ENCODE assay signal across 12 mouse cellular contexts in the genomic region with DNA sequence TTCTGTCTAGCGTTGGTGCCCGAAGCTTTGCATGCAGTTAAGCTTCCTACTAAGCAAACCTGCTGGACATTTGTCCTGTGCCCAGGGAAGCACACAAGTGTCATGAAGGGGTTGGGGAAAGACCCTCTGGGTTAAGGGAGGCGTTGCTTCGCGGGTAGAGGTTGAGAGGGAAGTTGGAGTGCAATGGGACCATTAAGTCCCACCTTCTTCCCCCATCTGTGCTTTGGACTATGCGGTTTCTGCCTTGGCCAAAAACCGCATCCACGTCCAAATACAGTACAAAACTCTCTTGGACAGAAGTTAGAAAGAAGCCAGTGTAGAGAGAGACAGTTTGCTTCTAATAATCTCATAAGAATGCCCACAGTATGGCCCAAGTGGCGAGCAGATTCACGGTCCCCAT.
DNase-seq lines count a peak whose midpoint lies in the region; ATAC-seq lines count a peak whose summit lies in the region.
"Had no signal": no experiment of that assay in that cellular context is flagged by ENCODE, and none has a peak within 500 bp of the region (broad histone marks: within the 10 kb centered on the region; RNA-seq: fewer than 3 reads in every experiment).

No protein-coding gene starts in this region.

- no peak overlapping the region for H3K9ac ChIP-seq in kidney, embryonic 15.5 days
- H3K9ac ChIP-seq in forebrain, embryonic 13.5 days = peak overlapping the region; percentile 69; the same call in 1 of the 2 replicates
- H3K9ac ChIP-seq in limb, embryonic 12.5 days (replicated peaks) = no peak overlapping the region
- H3K9ac ChIP-seq in neural tube, embryonic 12.5 days = no peak overlapping the region
- H3K9ac ChIP-seq: liver, embryonic 14.5 days had no signal

- WGBS in kidney, embryonic 15.5 days = 5% methylated on average over 10 of the region's 10 CpGs
- 4% methylated on average over 10 of the region's 10 CpGs for WGBS in forebrain, embryonic 13.5 days
- WGBS in limb, embryonic 12.5 days = 2% methylated on average over 10 of the region's 10 CpGs
- 2% methylated on average over 10 of the region's 10 CpGs for WGBS in neural tube, embryonic 12.5 days

- ATAC-seq in kidney, embryonic 15.5 days (replicated peaks; ENCODE audit: low FRiP score) = no peak
- ATAC-seq in forebrain, embryonic 13.5 days = no peak
- no peak for ATAC-seq in limb, embryonic 12.5 days (ENCODE audit: insufficient number of reproducible peaks, insufficient read depth, low FRiP score, low TSS enrichment, low read depth)
- no peak for ATAC-seq in neural tube, embryonic 12.5 days (ENCODE audit: low FRiP score, low read depth)

- H3K27ac ChIP-seq in kidney, embryonic 15.5 days = no peak overlapping the region
- no peak overlapping the region for H3K27ac ChIP-seq in forebrain, embryonic 13.5 days
- no peak overlapping the region for H3K27ac ChIP-seq in limb, embryonic 12.5 days
- no peak overlapping the region for H3K27ac ChIP-seq in neural tube, embryonic 12.5 days
- H3K27ac ChIP-seq: liver, embryonic 14.5 days had no signal

- H3K27me3 ChIP-seq in kidney, embryonic 15.5 days = peaks cover 95% of the 10 kb centered on the region
- H3K27me3 ChIP-seq in forebrain, embryonic 13.5 days = peaks cover 94% of the 10 kb centered on the region
- peaks cover 95% of the 10 kb centered on the region for H3K27me3 ChIP-seq in limb, embryonic 12.5 days
- peaks cover 77% of the 10 kb centered on the region for H3K27me3 ChIP-seq in neural tube, embryonic 12.5 days (replicated peaks)

- 0 out of 2 replicates have a peak overlapping the region, but pooled peaks have one; percentile 58 for H3K4me3 ChIP-seq in kidney, embryonic 15.5 days (replicated peaks)
- H3K4me3 ChIP-seq in forebrain, embryonic 13.5 days = 0 out of 2 replicates have a peak overlapping the region, but pooled peaks have one; percentile 58
- 0 out of 2 replicates have a peak overlapping the region, but pooled peaks have one; percentile 55 for H3K4me3 ChIP-seq in limb, embryonic 12.5 days (replicated peaks)
- H3K4me3 ChIP-seq in neural tube, embryonic 12.5 days = no peak overlapping the region

- H3K4me2 ChIP-seq in kidney, embryonic 15.5 days = peak overlapping the region; percentile 96
- H3K4me2 ChIP-seq in forebrain, embryonic 13.5 days = peak overlapping the region; percentile 88
- H3K4me2 ChIP-seq in limb, embryonic 12.5 days = no peak overlapping the region
- H3K4me2 ChIP-seq in neural tube, embryonic 12.5 days (replicated peaks) = peak overlapping the region; percentile 85

- peaks cover 38% of the 10 kb centered on the region for H3K4me1 ChIP-seq in kidney, embryonic 15.5 days
- H3K4me1 ChIP-seq in forebrain, embryonic 13.5 days = peaks cover 36% of the 10 kb centered on the region
- peaks cover 34% of the 10 kb centered on the region for H3K4me1 ChIP-seq in limb, embryonic 12.5 days (replicated peaks)
- H3K4me1 ChIP-seq in neural tube, embryonic 12.5 days = peaks cover 25% of the 10 kb centered on the region

- no peak for DNase-seq in kidney, postnatal 4 days
- DNase-seq in urinary bladder, postnatal 14 days (ENCODE audit: low spot score) = no peak
- no peak for DNase-seq in layer of hippocampus, postnatal 36 days
- DNase-seq in cerebellum, adult 18-20 months = no peak
- DNase-seq: cerebellum, adult 2 months; heart, postnatal 36 days; thymus, postnatal 36 days had no signal

- H3K9me3 ChIP-seq in kidney, embryonic 15.5 days (replicated peaks) = no peaks in the 10 kb centered on the region
- no peaks in the 10 kb centered on the region for H3K9me3 ChIP-seq in forebrain, embryonic 13.5 days (replicated peaks)
- 0 out of 2 replicates have a peak, but pooled peaks cover 4% of the 10 kb centered on the region for H3K9me3 ChIP-seq in limb, embryonic 12.5 days
- no peaks in the 10 kb centered on the region for H3K9me3 ChIP-seq in neural tube, embryonic 12.5 days

- no peaks in the 10 kb centered on the region for H3K36me3 ChIP-seq in kidney, embryonic 15.5 days
- no peaks in the 10 kb centered on the region for H3K36me3 ChIP-seq in forebrain, embryonic 13.5 days (ENCODE audit: poor library complexity, severe bottlenecking)
- no peaks in the 10 kb centered on the region for H3K36me3 ChIP-seq in limb, embryonic 12.5 days
- no peaks in the 10 kb centered on the region for H3K36me3 ChIP-seq in neural tube, embryonic 12.5 days
